Mouse (Mus musculus): ENCODE measurements around the gene Sqor. TPM values are rescaled to one million over a fixed set of nuclear protein-coding genes. Genes with fewer than 3 reads are reported as not detected.

The Sqor gene
- polyA plus RNA-seq, 1 experiment from 2014 or later: 13.9 TPM

GRCm38 (mm10) chr2:122804392-122804791 lies 39.4 kb downstream of the Sqor start:
- H3K27me3 ChIP-seq (replicated peaks; ENCODE audit: control insufficient read depth, insufficient read depth, low read length): no peaks in the 10 kb centered on the region
- no peak for ATAC-seq (replicated peaks; ENCODE audit: low FRiP score, low TSS enrichment, low read depth)
- H3K36me3 ChIP-seq (ENCODE audit: control insufficient read depth, insufficient read depth, low read length): no peaks in the 10 kb centered on the region
- WGBS: 85% methylated on average over 6 of the region's 6 CpGs
- no peaks in the 10 kb centered on the region for H3K4me1 ChIP-seq (replicated peaks; ENCODE audit: control insufficient read depth, insufficient read depth, low read length)
- no peak overlapping the region for H3K27ac ChIP-seq (ENCODE audit: low read depth)
- H3K9me3 ChIP-seq (ENCODE audit: control insufficient read depth, low read length): no peaks in the 10 kb centered on the region
- H3K4me2 ChIP-seq (ENCODE audit: low read length): no peak overlapping the region
- no peak overlapping the region for H3K9ac ChIP-seq (ENCODE audit: low read length)
- no peak for DNase-seq (ENCODE audit: low spot score)
- H3K4me3 ChIP-seq (ENCODE audit: low read depth, low read length): no peak overlapping the region

GRCm38 (mm10) chr2:122806040-122806439 lies 41.0 kb downstream of the Sqor start:
- H3K9me3 ChIP-seq (ENCODE audit: control insufficient read depth, low read length): no peaks in the 10 kb centered on the region
- no peaks in the 10 kb centered on the region for H3K27me3 ChIP-seq (replicated peaks; ENCODE audit: control insufficient read depth, insufficient read depth, low read length)
- no peak for ATAC-seq (replicated peaks; ENCODE audit: low FRiP score, low TSS enrichment, low read depth)
- H3K4me3 ChIP-seq (ENCODE audit: low read depth, low read length): no peak overlapping the region
- no peak overlapping the region for H3K9ac ChIP-seq (ENCODE audit: low read length)
- DNase-seq (ENCODE audit: low spot score): no peak
- no peaks in the 10 kb centered on the region for H3K4me1 ChIP-seq (replicated peaks; ENCODE audit: control insufficient read depth, insufficient read depth, low read length)
- WGBS: 91% methylated on average over 3 of the region's 3 CpGs
- H3K27ac ChIP-seq (ENCODE audit: low read depth): no peak overlapping the region
- H3K4me2 ChIP-seq (ENCODE audit: low read length): no peak overlapping the region
- H3K36me3 ChIP-seq (ENCODE audit: control insufficient read depth, insufficient read depth, low read length): no peaks in the 10 kb centered on the region

- no peaks in the 10 kb centered on the region for H3K27me3 ChIP-seq (replicated peaks; ENCODE audit: control insufficient read depth, insufficient read depth, low read length)
- H3K4me3 ChIP-seq (ENCODE audit: low read depth, low read length): no peak overlapping the region
- no peak overlapping the region for H3K9ac ChIP-seq (ENCODE audit: low read length)
- no peaks in the 10 kb centered on the region for H3K9me3 ChIP-seq (ENCODE audit: control insufficient read depth, low read length)
- H3K27ac ChIP-seq (ENCODE audit: low read depth): no peak overlapping the region
- H3K4me2 ChIP-seq (ENCODE audit: low read length): no peak overlapping the region
- no peak for ATAC-seq (replicated peaks; ENCODE audit: low FRiP score, low TSS enrichment, low read depth)
- no peak for DNase-seq (ENCODE audit: low spot score)
- WGBS: 90% methylated on average over 4 of the region's 4 CpGs
- no peaks in the 10 kb centered on the region for H3K36me3 ChIP-seq (ENCODE audit: control insufficient read depth, insufficient read depth, low read length)
- H3K4me1 ChIP-seq (replicated peaks; ENCODE audit: control insufficient read depth, insufficient read depth, low read length): no peaks in the 10 kb centered on the region
Measured at GRCm38 (mm10) chr2:122809027-122809426, 44.0 kb downstream of the Sqor start.

GRCm38 (mm10) chr2:122816986-122817385 lies 51.9 kb downstream of the Sqor start:
- Histone ChIP-seq H3K4me1 (replicated peaks; ENCODE audit: control insufficient read depth, insufficient read depth, low read length) (no peaks in the 10 kb centered on the region), H3K4me3 (ENCODE audit: low read depth, low read length) (no peak overlapping the region), H3K27ac (ENCODE audit: low read depth) (no peak overlapping the region), H3K36me3 (ENCODE audit: control insufficient read depth, insufficient read depth, low read length) (no peaks in the 10 kb centered on the region), H3K9ac (ENCODE audit: low read length) (no peak overlapping the region), H3K9me3 (ENCODE audit: control insufficient read depth, low read length) (no peaks in the 10 kb centered on the region), H3K4me2 (ENCODE audit: low read length) (no peak overlapping the region), H3K27me3 (replicated peaks; ENCODE audit: control insufficient read depth, insufficient read depth, low read length) (no peaks in the 10 kb centered on the region)
- WGBS: 92% methylated on average over 2 of the region's 2 CpGs
- DNase-seq (ENCODE audit: low spot score) (no peak), ATAC-seq (replicated peaks; ENCODE audit: low FRiP score, low TSS enrichment, low read depth) (no peak)

GRCm38 (mm10) chr2:122821246-122821645 lies 56.2 kb downstream of the Sqor start:
- 51% methylated on average over 2 of the region's 2 CpGs for WGBS
- H3K4me3 ChIP-seq (ENCODE audit: low read depth, low read length): no peak overlapping the region
- H3K9me3 ChIP-seq (ENCODE audit: control insufficient read depth, low read length): no peaks in the 10 kb centered on the region
- no peak overlapping the region for H3K4me2 ChIP-seq (ENCODE audit: low read length)
- DNase-seq (ENCODE audit: low spot score) (no peak), ATAC-seq (replicated peaks; ENCODE audit: low FRiP score, low TSS enrichment, low read depth) (no peak)
- H3K27me3 ChIP-seq (replicated peaks; ENCODE audit: control insufficient read depth, insufficient read depth, low read length): no peaks in the 10 kb centered on the region
- H3K9ac ChIP-seq (ENCODE audit: low read length): no peak overlapping the region
- no peaks in the 10 kb centered on the region for H3K36me3 ChIP-seq (ENCODE audit: control insufficient read depth, insufficient read depth, low read length)
- H3K4me1 ChIP-seq (replicated peaks; ENCODE audit: control insufficient read depth, insufficient read depth, low read length): 0 out of 2 replicates have a peak, but pooled peaks cover 4% of the 10 kb centered on the region
- no peak overlapping the region for H3K27ac ChIP-seq (ENCODE audit: low read depth)

- Histone ChIP-seq H3K9ac (ENCODE audit: low read length) (no peak overlapping the region), H3K4me1 (replicated peaks; ENCODE audit: control insufficient read depth, insufficient read depth, low read length) (0 out of 2 replicates have a peak, but pooled peaks cover 4% of the 10 kb centered on the region)
Measured at GRCm38 (mm10) chr2:122825406-122826236, 60.6 kb downstream of the Sqor start.

GRCm38 (mm10) chr2:122826302-122826701 lies 61.3 kb downstream of the Sqor start:
- Histone ChIP-seq H3K27ac (ENCODE audit: low read depth) (no peak overlapping the region), H3K4me3 (ENCODE audit: low read depth, low read length) (no peak overlapping the region), H3K9ac (ENCODE audit: low read length) (no peak overlapping the region), H3K9me3 (ENCODE audit: control insufficient read depth, low read length) (no peaks in the 10 kb centered on the region), H3K4me1 (replicated peaks; ENCODE audit: control insufficient read depth, insufficient read depth, low read length) (0 out of 2 replicates have a peak, but pooled peaks cover 4% of the 10 kb centered on the region), H3K36me3 (ENCODE audit: control insufficient read depth, insufficient read depth, low read length) (no peaks in the 10 kb centered on the region), H3K27me3 (replicated peaks; ENCODE audit: control insufficient read depth, insufficient read depth, low read length) (no peaks in the 10 kb centered on the region), H3K4me2 (ENCODE audit: low read length) (no peak overlapping the region)
- no peak for ATAC-seq (replicated peaks; ENCODE audit: low FRiP score, low TSS enrichment, low read depth)
- no peak for DNase-seq (ENCODE audit: low spot score)
- 58% methylated on average over 3 of the region's 3 CpGs for WGBS

More at GRCm38 (mm10) chr2:122825406-122826236, 60.6 kb downstream of the Sqor start:
- H3K36me3 ChIP-seq (ENCODE audit: control insufficient read depth, insufficient read depth, low read length): no peaks in the 10 kb centered on the region
- peak overlapping the region; percentile 7; the same call in 1 of the 2 replicates for H3K4me2 ChIP-seq (ENCODE audit: low read length)
- no peaks in the 10 kb centered on the region for H3K27me3 ChIP-seq (replicated peaks; ENCODE audit: control insufficient read depth, insufficient read depth, low read length)
- H3K9me3 ChIP-seq (ENCODE audit: control insufficient read depth, low read length): no peaks in the 10 kb centered on the region
- H3K27ac ChIP-seq (ENCODE audit: low read depth): 0 out of 2 replicates have a peak overlapping the region, but pooled peaks have one; percentile 33
- 27% methylated on average over 19 of the region's 19 CpGs for WGBS
- H3K4me3 ChIP-seq (ENCODE audit: low read depth, low read length): no peak overlapping the region
- ATAC-seq (replicated peaks; ENCODE audit: low FRiP score, low TSS enrichment, low read depth) (peak; percentile 64), DNase-seq (ENCODE audit: low spot score) (peak; percentile 72)

GRCm38 (mm10) chr2:122854636-122855035 lies 89.6 kb downstream of the Sqor start:
- Histone ChIP-seq H3K9ac (ENCODE audit: low read length) (no peak overlapping the region), H3K9me3 (ENCODE audit: control insufficient read depth, low read length) (no peaks in the 10 kb centered on the region), H3K4me1 (replicated peaks; ENCODE audit: control insufficient read depth, insufficient read depth, low read length) (no peaks in the 10 kb centered on the region), H3K4me2 (ENCODE audit: low read length) (no peak overlapping the region), H3K27ac (ENCODE audit: low read depth) (no peak overlapping the region), H3K36me3 (ENCODE audit: control insufficient read depth, insufficient read depth, low read length) (no peaks in the 10 kb centered on the region), H3K27me3 (replicated peaks; ENCODE audit: control insufficient read depth, insufficient read depth, low read length) (no peaks in the 10 kb centered on the region), H3K4me3 (ENCODE audit: low read depth, low read length) (no peak overlapping the region)
- no peak for DNase-seq (ENCODE audit: low spot score)
- ATAC-seq (replicated peaks; ENCODE audit: low FRiP score, low TSS enrichment, low read depth): no peak
- 75% methylated on average over 4 of the region's 4 CpGs for WGBS

GRCm38 (mm10) chr2:122855354-122855753 lies 90.3 kb downstream of the Sqor start:
- ATAC-seq (replicated peaks; ENCODE audit: low FRiP score, low TSS enrichment, low read depth): no peak
- Histone ChIP-seq H3K36me3 (ENCODE audit: control insufficient read depth, insufficient read depth, low read length) (no peaks in the 10 kb centered on the region), H3K27me3 (replicated peaks; ENCODE audit: control insufficient read depth, insufficient read depth, low read length) (no peaks in the 10 kb centered on the region), H3K4me3 (ENCODE audit: low read depth, low read length) (no peak overlapping the region), H3K9me3 (ENCODE audit: control insufficient read depth, low read length) (no peaks in the 10 kb centered on the region), H3K27ac (ENCODE audit: low read depth) (no peak overlapping the region), H3K4me1 (replicated peaks; ENCODE audit: control insufficient read depth, insufficient read depth, low read length) (no peaks in the 10 kb centered on the region), H3K4me2 (ENCODE audit: low read length) (no peak overlapping the region), H3K9ac (ENCODE audit: low read length) (no peak overlapping the region)
- no peak for DNase-seq (ENCODE audit: low spot score)
- WGBS: 72% methylated on average over 3 of the region's 3 CpGs
